Mouse (Mus musculus): ENCODE measurements at regions not wholly inside any gene's neighbourhood (a gene's known extent, or its start where the extent isn't known, plus 50 kb on each side); places are given as distances from the start of the nearest gene placed in this dataset.
A peak's percentile ranks its signal among the peaks of the same experiment; 100 is the strongest.
"Not testable (repeated sequence)": the region's sequence is repeated elsewhere in the genome, so short reads cannot be mapped to it uniquely, and the experiment has no call there.

DNA sequence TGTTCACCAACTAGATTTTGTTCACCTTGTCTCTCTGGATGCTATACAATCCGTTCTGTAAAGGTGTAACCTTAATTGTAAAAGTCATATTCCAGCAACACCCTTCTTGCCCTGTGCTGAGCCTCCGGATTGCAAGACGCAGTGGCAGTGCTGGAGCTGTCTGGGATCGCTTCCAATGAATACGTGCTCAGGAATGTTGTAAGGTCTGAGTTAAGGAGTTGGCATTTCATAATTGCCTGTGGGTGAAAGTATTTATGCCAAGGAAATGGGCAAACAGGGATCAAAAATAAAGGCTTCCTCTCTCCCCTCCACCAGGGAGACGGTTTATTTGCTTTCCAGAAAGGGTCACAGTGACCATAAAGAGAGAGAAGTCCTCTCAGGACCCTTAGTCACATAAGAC, 93.3 kb downstream of the Apob start:
- DNase-seq (ENCODE audit: low read depth) = no peak

DNA sequence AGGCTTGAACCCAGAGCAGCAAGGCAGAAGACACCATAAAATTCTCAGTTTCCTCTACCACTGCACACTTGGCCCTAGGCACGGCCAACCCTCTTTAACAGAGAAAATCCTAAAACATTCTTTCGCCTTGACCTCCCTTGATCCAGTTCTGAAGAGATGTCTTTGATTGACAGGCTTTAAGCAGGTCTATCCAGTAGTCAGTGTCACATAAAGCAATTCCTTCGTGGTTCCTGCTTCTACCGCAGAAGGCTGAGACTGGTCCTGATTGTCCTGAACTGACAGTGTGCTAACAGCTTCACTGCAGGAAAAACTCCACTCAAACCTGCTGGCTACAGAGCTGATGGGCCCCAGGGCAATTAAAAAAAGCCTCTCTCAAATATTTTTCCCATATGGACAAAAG, 93.8 kb downstream of the Apob start:
- DNase-seq (ENCODE audit: low read depth) = no peak

DNA sequence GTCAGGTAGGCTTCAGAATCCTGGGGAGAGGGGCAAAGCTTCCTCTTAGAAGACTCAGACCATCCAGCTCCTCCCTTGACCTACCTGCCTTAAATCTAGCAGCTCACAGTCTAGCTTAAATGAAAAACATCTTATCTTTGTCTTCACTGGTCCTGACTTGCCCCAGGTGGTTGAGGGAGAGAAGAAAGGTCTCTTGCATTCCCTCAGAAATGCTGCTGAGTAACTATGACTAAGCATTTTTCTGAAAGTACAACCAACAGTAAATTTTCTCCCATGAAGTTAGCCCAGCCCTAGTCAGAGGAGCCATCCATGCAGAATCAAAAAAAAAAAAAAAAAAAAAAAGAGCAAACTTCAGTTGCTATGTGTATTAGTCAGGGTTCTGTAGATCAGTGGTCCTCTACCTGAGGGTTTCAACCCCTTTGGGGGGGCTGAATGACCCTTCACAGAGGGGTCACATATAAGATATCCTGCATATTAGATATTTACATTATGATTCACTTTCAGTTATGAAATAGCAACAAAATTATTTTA, 98.6 kb downstream of the Apob start:
- DNase-seq (ENCODE audit: low read depth) = no peak

DNA sequence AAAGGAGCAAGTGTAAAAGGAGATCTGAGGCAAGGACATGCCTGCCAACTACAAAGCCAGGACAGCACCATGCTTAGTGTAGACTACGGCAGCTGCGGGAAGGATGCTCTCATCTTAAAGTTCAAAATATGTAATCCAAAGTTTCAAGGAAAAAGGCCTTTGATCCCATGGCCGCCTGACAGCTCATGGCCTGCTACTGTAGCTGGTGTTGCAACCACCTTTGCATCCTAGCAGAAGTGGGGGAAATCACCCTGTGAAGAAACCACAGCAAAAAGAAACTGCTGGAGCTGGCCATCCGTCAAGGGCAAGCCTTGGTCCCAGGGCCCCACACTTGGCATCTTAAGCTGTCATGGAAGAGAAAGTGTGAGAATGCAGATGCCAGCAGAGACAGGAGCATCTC, 99.9 kb downstream of the Apob start:
- no peak for DNase-seq (ENCODE audit: low read depth)

DNA sequence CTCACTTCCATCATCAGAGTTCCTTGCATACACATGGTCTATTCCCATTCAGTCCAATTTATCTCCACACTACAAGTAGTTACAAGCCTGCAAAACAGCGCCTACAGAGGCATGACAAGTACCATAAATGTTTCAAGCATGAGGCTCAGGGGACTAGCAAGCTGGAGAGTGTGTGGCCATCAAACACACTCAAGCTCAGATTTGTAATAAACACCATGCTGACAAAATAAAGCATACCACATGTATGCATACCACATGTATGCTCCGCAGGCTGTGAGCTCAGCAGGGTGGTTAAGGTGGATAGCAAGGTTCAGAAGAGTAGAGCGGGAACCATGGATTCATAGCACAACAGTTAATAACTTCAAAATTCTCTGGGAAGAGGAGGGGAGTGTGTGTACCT, 100.6 kb downstream of the Apob start:
- no peak for DNase-seq (ENCODE audit: low read depth)

DNA sequence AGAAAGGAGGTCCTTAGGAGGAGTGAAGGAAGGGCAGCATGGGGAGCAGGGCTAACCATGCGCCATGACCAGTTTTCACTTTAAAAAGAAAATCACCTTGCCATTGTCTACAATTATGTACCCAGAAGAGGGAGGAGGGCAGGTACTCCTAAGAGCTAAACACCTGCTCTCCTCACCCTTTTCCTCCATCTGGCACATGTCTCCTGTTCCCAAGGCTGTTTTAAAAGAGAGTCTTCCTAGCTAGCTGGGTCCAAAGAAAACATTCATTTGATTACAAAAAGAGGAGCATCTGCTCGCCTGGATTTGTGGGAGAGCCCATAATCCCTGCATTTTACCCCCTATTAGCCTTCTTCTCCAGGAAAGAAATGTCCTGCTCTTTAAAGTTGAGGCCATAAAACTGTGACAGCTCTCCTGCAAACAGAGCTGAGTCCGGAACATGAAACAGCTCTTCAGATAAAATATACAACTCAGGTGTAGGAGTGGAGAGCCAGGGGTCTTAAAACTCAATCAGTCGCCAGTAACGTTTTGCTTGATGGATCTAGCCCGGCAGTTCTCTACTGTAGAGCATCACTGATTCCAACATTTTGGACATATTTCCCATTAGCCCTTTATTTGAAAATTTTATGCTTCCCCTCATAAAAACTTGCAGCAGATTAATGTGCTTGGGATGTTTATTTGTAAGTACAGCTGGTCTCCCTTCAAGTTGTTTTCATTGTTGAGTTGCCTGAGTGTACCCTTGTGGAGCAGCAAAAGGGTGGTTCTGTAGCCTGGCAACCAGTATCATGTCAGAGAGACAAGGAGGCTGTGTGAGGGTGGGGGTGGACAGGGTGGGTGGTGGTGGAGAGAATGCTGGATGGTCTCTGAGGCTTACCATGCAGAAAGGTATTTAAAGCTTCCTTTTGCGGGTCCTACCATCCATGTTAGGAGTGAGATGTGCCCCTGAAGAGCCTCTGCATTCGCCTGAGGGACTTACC, 105.5 kb downstream of the Apob start:
- DNase-seq (ENCODE audit: low read depth) = no peak

DNA sequence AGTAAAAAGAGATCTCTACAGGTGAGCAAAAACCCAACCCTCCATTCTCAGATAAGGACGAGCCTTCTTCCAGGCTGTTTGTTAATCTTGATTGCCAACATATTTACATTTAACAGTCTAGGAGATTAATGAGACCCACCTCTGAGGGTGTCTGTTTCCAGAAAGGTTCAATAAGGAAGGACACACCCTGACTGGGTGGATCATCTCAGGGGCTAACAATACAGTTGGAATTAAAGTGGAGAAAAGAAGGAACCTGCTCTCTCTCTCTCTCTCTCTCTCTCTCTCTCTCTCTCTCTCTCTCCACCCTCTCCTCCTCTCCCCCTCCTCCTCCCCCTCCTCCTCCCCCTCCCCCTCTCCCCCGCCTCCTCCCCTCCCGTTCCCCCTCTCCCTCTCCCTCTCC, 110.5 kb downstream of the Apob start:
- no peak for DNase-seq (ENCODE audit: low read depth)

DNA sequence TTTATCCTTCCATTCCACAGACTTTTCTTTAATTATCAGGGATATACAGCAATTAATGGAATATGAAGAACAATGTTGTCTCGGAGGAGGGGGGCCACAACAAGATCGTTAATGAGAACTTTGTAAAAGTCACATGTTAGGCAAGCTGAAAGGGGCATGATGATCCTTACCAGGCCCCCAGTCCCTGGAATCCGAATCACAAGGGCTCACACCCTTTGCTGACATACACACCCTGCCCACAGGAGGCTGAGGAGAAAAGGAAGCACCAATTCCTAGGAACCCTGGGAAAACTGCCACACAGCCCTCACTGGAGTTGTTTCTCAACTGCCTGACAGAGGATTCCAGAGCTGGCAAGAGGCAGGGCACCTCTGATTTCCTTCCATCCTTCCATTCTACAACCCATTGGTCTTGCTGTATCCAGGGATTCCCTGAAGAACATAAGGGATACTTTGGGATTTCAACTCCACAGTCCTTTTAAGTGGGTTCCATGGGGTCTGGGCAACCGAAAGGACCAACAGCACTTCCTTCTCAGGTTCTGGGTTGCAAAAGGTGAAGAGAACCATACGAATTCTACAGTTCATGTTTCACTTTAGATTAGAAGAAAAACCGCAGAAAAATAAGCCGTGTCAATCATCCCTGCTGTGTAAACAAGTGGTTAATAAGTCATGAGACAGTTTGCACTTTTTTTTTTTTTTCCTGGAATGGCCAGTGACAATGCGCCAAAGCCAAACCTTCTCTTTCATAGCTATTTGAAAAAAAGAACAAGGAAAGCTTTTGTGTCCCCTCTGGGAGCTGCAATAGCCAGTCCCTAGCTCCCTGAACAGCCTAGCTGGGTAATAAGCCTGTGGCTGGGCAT, 112.2 kb downstream of the Apob start:
- DNase-seq (ENCODE audit: low read depth) = no peak

DNA sequence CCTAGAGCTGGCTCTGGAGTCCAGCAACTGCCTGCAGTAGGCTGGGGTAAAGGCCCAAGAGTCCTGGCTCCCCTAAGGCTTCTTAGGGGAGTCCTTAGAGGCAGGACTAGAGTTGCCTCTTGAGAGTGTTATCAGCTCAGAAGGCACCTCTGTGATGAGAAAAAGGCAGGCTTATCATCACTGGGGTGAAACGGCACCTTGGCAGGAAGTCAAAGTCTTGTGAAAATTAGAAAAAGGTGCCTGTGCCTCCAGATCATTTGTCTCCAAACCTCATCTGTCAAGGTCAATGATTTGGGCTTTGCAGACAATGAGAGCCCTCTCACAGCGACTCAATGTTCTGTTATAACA, 112.8 kb downstream of the Apob start:
- no peak for DNase-seq (ENCODE audit: low read depth)

DNA sequence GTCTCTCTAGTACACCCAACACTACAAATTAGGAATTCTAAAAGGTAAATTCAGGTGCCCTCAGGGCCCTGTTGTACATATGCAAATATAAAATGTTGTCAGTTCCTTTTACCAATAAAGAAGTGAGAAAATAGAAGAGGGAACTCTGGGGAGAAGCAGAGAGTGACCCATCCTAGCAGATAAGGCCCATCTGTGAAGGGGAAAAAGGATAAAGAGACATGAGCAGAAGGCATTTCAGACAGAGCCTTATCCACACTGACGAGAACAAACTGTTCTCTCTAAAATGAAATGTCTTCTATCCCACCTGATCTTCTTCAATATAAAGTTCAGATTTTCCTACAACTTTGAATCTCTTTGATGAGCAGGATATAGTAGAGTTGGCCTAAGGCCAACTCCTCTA, 114.5 kb upstream of the Ldah start:
- no peak for DNase-seq (ENCODE audit: low read depth)

DNA sequence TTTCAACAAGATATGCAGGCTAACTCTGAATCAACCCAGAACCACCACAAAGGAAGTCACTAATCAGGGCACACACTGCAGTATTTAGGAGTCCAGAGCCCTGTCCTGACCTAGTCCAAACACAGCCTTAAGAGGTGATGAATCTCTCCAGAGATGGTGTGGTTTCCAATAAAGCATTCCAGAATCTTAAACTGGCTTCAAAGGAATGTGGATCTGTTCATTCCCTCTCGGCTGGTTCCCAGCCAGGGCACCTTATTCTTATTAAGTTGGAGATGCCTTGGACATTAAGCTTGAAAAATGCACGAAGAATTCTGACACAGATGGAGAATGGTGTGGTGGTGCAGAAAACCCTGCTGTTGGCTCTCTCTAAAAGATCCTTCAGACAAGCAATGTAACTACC, 112.0 kb upstream of the Ldah start:
- DNase-seq (ENCODE audit: low read depth) = no peak

DNA sequence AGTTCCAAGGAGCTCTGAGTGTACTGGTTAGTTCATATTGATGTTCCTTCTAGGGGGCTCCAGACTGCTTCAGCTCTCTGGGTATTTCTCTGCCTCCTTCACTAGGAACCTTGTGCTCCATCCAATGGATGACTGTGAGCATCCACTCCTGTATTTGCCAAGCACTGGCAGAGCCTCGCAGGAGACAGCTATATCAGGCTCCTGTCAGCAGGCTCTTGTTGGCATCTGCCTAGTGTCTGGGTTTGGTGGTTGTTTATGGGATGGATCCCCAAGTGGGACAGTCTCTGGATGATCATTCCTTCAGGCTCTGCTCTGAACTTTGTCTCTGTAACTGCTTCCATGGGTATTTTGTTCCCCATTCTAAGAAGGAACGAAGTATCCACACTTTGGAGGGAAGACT, 109.5 kb upstream of the Ldah start:
- not testable (repeated sequence) for DNase-seq (ENCODE audit: low read depth)

DNA sequence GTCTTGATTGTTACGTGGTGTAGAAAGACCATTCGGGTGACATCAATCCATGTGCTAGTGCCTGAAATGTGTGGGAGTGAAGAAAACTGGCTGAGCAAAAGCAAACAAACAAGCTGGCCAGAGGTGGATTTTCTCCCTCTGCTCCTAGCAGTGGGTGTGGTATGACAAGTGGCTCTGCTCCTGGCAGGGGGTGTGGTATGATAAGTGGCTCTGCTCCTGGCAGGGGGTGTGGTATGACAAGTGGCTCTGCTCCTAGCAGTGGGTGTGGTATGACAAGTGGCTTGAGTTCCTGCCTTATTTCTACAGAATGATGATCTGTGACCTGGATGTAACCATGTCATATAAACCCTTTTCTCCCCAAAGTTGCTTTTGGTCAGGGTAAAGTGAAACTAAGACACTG, 108.8 kb upstream of the Ldah start:
- no peak for DNase-seq (ENCODE audit: low read depth)

DNA sequence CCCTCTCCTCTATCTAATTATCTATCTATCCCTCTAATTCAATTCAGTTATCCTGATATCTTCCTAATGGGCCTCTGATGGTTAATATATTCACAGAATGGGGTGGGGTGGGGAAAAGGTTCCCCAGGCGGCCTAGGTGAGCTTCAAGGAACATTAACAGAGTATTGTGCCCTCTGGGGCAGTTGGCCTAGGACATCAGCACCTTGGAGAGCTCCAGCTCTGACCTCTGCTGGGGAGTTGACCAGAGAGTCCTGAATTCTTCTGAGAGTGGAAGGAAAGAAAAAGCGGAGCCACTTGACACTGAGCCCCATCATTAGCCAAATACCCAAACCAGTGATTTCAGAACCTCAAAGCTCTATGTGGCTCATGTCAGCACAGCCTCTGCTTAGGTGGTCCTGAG, 108.1 kb upstream of the Ldah start:
- DNase-seq (ENCODE audit: low read depth) = peak; percentile 16

DNA sequence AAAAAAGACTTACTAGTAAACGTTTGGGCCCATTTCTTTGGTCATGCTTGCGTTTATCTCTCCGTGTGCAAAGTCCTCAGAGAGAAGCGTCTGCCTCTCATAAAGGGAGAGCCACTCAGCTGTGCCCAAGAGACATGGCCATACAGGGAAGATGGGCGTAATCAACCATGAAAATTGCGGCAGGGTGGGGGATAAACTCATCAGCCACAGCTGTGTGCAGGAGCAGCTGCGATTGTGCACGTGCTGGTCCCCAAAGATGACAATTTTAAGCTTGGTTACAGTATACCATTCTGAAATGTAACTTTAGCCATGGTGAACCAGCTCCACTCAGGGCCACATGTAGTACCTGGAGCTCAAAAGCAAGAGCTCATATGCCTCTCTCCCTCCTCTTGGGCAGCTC, 106.1 kb upstream of the Ldah start:
- no peak for DNase-seq (ENCODE audit: low read depth)

DNA sequence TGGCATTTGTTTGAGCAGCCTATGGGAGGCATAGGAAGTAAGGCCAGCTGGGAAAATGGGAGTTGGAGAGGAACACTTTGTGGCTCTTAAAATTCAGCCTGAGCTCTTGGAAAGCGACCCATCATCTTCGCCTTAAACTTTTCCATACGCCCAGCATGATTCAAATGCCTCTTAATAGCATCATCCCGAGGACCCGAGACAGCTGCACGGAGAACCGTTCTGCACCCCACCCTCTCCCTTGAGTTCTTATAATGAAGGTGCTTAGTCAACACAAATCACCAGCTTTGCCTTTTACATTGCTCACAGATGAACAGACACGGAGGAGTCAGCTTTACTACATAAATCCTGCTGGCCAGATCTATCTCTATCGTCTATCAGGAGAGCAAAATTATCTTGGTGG, 104.6 kb upstream of the Ldah start:
- DNase-seq (ENCODE audit: low read depth) = no peak

DNA sequence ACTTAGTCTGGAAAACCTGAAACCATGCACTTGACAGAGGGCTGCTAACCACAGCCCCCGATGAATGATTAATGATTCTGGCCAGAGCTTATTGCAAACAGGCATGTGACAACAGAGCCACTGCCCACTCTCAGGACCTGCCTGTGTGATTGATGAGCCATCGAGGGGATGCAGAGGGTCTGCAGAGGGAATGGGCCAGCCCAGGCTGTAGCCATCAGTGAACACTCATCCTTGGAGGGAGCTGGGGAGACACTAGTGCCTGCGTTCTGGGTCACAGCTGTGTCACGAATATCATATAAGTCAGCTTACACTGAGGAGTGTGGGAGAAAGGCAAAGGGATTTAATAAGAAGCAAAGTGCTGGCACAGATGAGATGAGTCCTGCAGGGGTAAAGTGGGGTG, 100.8 kb upstream of the Ldah start:
- DNase-seq (ENCODE audit: low read depth) = no peak

DNA sequence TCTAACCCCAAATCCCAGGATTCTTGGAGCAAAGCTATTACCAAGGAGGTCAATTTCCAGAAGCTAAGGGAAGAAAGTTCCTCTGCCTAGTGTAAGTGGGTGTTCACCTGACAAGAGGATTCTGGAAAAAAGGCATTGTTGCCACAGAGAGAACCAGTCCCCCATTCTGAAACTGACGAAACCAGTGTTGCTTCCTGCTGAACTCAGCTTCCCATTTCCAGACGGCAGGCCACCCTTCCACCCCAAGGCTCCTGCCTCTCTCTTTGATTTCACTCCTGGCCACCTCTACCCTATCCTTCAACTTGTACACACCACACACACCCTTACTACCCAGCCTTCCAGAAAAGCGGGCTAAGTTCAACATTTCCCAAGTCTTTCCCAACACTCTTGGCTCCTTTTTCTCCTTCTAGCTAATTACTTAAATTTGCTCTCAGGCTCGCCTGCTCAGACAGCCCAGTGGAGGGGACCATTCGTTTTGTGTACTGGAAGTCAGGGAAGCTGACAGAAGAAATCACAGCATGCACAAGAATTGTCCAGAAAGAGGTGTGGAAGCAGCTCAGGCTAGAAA, 98.6 kb upstream of the Ldah start:
- DNase-seq (ENCODE audit: low read depth) = no peak

DNA sequence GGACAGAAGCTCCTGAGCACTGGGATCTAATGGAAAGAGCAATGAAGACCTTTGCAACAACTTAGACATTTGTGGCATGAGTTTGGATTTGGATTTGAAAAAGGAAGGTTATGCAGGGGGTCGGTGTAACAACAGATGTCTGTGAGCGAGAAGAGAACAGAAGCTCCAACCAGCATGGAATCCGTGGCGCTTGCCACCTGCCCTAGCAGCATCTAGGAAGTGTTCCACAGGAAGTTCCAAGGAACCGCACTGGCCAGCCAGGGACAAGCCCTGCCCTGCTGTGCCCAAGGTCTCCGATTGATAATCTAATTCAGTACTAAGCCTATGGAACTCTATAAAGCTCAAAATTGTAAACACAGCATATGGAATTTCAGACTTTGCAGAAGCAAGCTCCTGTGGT, 98.0 kb upstream of the Ldah start:
- DNase-seq (ENCODE audit: low read depth) = no peak

DNA sequence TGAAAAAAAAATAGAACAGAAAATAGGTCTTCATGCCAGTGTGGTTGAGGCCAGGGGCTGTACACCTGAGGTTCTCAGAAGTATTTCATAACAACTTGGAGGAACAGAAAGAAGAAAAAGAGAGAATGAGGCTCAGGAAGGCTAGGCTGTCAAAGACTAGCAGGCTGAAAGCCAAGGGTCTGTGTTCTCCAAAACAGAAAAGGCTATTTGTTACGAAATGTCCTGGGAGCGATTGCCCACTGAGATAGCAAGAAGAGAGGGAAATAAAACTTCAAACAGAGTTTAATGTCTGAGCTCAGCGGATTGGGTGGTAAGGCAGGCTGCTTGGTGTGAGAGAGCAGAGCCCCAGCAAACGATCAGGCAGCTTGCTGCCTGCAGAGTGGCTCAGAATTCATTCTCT, 97.6 kb upstream of the Ldah start:
- no peak for DNase-seq (ENCODE audit: low read depth)

DNA sequence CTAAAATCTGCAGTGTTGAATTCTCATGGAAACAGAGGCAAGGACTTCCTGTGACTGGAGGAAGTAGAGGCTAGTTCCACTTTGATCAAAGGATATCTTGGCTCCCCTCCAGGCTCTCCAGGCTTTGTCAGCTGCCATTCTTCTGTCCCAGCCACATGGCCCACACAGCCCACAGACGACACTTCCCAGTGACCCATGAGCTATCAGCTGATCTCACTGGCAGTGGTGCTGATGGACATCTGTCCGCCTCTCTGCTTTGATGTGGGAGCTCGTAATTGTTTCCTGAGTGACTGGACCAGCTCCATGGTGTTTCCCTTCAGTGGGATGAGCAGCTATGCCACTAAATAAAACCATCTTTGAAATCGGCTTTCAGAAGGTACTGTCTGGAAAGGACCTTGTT, 96.4 kb upstream of the Ldah start:
- DNase-seq (ENCODE audit: low read depth) = no peak

DNA sequence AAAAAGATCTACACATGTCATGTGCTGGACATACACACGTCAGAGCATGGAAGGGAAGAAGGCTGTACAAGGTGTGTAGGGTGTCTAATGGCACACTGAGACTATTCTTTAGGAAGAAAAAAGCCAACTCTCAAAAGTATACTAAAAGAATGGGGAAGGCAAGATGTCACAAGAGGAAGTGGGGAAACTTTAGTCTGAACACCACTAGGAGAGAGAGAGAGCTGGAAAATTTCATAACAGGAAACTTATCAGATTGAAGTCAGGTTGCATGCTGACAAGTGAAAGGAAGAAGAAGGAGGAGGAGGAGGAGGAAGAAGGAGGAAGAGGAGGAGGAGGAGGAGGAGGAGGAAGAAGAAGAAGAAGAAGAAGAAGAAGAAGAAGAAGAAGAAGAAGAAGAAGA, 52.3 kb upstream of the Ldah start:
- peak; percentile 75 for DNase-seq (ENCODE audit: low read depth)

All from 416B (cell line).